Mouse (Mus musculus) ZHBTc4 (cell line): ENCODE results near the gene Kif3a.

ENCODE experiments used
- DNase-seq: peaks from one replicate; pipeline ENCODE4 v3.0.0-alpha.2; 2011; ENCODE audit warnings: low read depth, low spot score

The Kif3a gene

GRCm38 (mm10) chr11:53644017-53644416 lies 76.8 kb downstream of the Kif3a start:
- DNase-seq, result no peak

GRCm38 (mm10) chr11:53651441-53651840 lies 84.3 kb downstream of the Kif3a start:
- DNase-seq, result no peak
